ENCODE assay signal across 22 mouse cellular contexts in genomic region chr2:129261151-129261794, GRCm38 (mm10). TPM values are rescaled to one million over a fixed set of nuclear protein-coding genes. Genes with fewer than 3 reads are reported as not detected.
DNase-seq lines count a peak whose midpoint lies in the region; ATAC-seq lines count a peak whose summit lies in the region.
"Had no signal": no experiment of that assay in that cellular context is flagged by ENCODE, and none has a peak within 500 bp of the region (broad histone marks: within the 10 kb centered on the region; RNA-seq: fewer than 3 reads in every experiment).

No protein-coding gene starts in this region.

- no peak overlapping the region for H3K9ac ChIP-seq in heart, embryonic 11.5 days (ENCODE audit: low read depth, low read length)
- H3K9ac ChIP-seq: heart, embryonic 15.5 days; hindbrain, embryonic 14.5 days had no signal

- no peak overlapping the region for H3K4me3 ChIP-seq in heart, embryonic 10.5 days
- no peak overlapping the region for H3K4me3 ChIP-seq in heart, embryonic 11.5 days (ENCODE audit: low read depth, low read length)
- H3K4me3 ChIP-seq: embryonic facial prominence, embryonic 10.5 days; heart, embryonic 15.5 days; hindbrain, embryonic 10.5 days had no signal

- H3K27me3 ChIP-seq in heart, embryonic 10.5 days (ENCODE audit: insufficient read depth, poor library complexity, severe bottlenecking), result peaks cover 8% of the 10 kb centered on the region; the same call in 1 of the 2 replicates
- H3K27me3 ChIP-seq in heart, embryonic 11.5 days (ENCODE audit: control insufficient read depth, insufficient read depth, low read length), result no peaks in the 10 kb centered on the region
- H3K27me3 ChIP-seq: heart, embryonic 15.5 days had no signal

- no peak overlapping the region for H3K27ac ChIP-seq in heart, embryonic 10.5 days
- H3K27ac ChIP-seq in heart, embryonic 11.5 days (ENCODE audit: low read depth, low read length), result no peak overlapping the region
- H3K27ac ChIP-seq: embryonic facial prominence, embryonic 10.5 days; heart, embryonic 15.5 days; hindbrain, embryonic 10.5 days; hindbrain, embryonic 14.5 days had no signal

- no peak overlapping the region for H3K4me2 ChIP-seq in heart, embryonic 11.5 days
- H3K4me2 ChIP-seq: heart, embryonic 15.5 days; hindbrain, embryonic 14.5 days had no signal

- WGBS in heart, embryonic 10.5 days, result 51% methylated on average over 6 of the region's 6 CpGs
- 60% methylated on average over 6 of the region's 6 CpGs for WGBS in heart, embryonic 11.5 days (ENCODE audit: insufficient replicate concordance)

- peak; percentile 61 for DNase-seq in heart, embryonic 10.5 days (ENCODE audit: low spot score)
- peak; percentile 29 to 33 for DNase-seq in monocyte, adult 2 months (ENCODE audit: low read depth in 1 of 2, low spot score in 2 of 2)
- DNase-seq in gastrocnemius, postnatal 10 days, result no peak
- no peak for DNase-seq in lung, postnatal 25 days (ENCODE audit: low spot score)
- DNase-seq: adrenal gland, adult 2 months; adrenal gland, postnatal 25 days; cerebellum, adult 18-20 months; cerebellum, adult 9-11 months; cerebellum, postnatal 36 days; heart, postnatal 14 days had no signal

- peaks cover 2% of the 10 kb centered on the region; the same call in 1 of the 2 replicates for H3K36me3 ChIP-seq in heart, embryonic 10.5 days
- no peaks in the 10 kb centered on the region for H3K36me3 ChIP-seq in heart, embryonic 11.5 days (ENCODE audit: control insufficient read depth, insufficient read depth, low read length)

- H3K9me3 ChIP-seq in heart, embryonic 10.5 days, result no peaks in the 10 kb centered on the region
- H3K9me3 ChIP-seq in heart, embryonic 11.5 days (replicated peaks; ENCODE audit: control insufficient read depth, low read length), result no peaks in the 10 kb centered on the region
- H3K9me3 ChIP-seq: heart, embryonic 15.5 days had no signal

- H3K4me1 ChIP-seq in heart, embryonic 10.5 days, result peaks cover 16% of the 10 kb centered on the region; the same call in 1 of the 2 replicates
- no peaks in the 10 kb centered on the region for H3K4me1 ChIP-seq in heart, embryonic 11.5 days (ENCODE audit: control insufficient read depth, insufficient read depth, low read length)
- H3K4me1 ChIP-seq: heart, embryonic 15.5 days had no signal

- ATAC-seq in heart, embryonic 11.5 days (replicated peaks; ENCODE audit: insufficient number of reproducible peaks, low FRiP score, low TSS enrichment), result no peak
- no peak for ATAC-seq in monocyte, adult 5-6 weeks (replicated peaks; ENCODE audit: insufficient number of reproducible peaks, low FRiP score, low TSS enrichment, poor library complexity, severe bottlenecking)
- ATAC-seq in megakaryocyte, adult 5-6 weeks (ENCODE audit: poor library complexity, severe bottlenecking), result peak; percentile 68
- ATAC-seq: forebrain, embryonic 14.5 days had no signal

RNA-seq across cellular contexts. Expression of gene Ckap2l, which starts 35.7 kb away (rescaled TPM):
- 48.4 and 50.4 TPM in 2 replicates for polyA plus RNA-seq in heart, embryonic 10.5 days (2016; fragmentation: Nextera tagmentation; extraction: Ambion mirVana)
- 59.9 and 67.0 TPM in 2 replicates for polyA plus RNA-seq in heart, embryonic 11.5 days (2014; fragmentation: Nextera tagmentation; extraction: Ambion mirVana)
- total RNA-seq in monocyte, adult 5-6 weeks (2017), result 1.2 to 2.8 TPM (median 2.0 TPM) in 3 replicates
- 87.4 and 94.5 TPM in 2 replicates for total RNA-seq in megakaryocyte, adult 5-6 weeks (2015)
- total RNA-seq in megakaryocyte, adult 5-6 weeks (2017), result 63.0 and 74.2 TPM in 2 replicates
- 1 to 10 TPM; 6.5 to 8.2 TPM for total RNA-seq in gastrocnemius, postnatal 10 days (2021)
- total RNA-seq: gastrocnemius, adult 8-10 months had no signal

RNA-seq across cellular contexts. Expression of gene Il1a, which starts 48.5 kb away (rescaled TPM):
- 0.24 TPM in 1 of 2 replicates, not detected in the other for polyA plus RNA-seq in heart, embryonic 10.5 days (2016; fragmentation: Nextera tagmentation; extraction: Ambion mirVana)
- 0.26 TPM in 1 of 2 replicates, not detected in the other for polyA plus RNA-seq in heart, embryonic 11.5 days (2014; fragmentation: Nextera tagmentation; extraction: Ambion mirVana)
- 1.2 to 1.4 TPM in 2 of 3 replicates, not detected in the other for total RNA-seq in monocyte, adult 5-6 weeks (2017)
- not detected in 2 replicates for total RNA-seq in megakaryocyte, adult 5-6 weeks (2015)
- total RNA-seq in megakaryocyte, adult 5-6 weeks (2017), result 0.15 TPM in 1 of 2 replicates, not detected in the other
- not detected for total RNA-seq in gastrocnemius, postnatal 10 days (2021)
- total RNA-seq: adrenal gland, adult 2 months; adrenal gland, postnatal 25 days; ES-E14; gastrocnemius, adult 8-10 months; gastrocnemius, postnatal 4 days had no signal
- polyA plus RNA-seq: adrenal gland, adult 2 months; embryonic facial prominence, embryonic 10.5 days; embryonic facial prominence, embryonic 14.5 days; hindbrain, embryonic 10.5 days had no signal

Comparison
In these comparisons a context has a peak if more than half of its experiments do, and no peak if none do; other contexts are left out.
1. DNase-seq: peak in heart, embryonic 10.5 days (single experiment) and monocyte, adult 2 months (2 of 2); none in gastrocnemius, postnatal 10 days (single experiment) and lung, postnatal 25 days (single experiment).
2. RNA of gene Ckap2l, which starts 35.7 kb away (total RNA-seq): 63.0 to 94.5 TPM in megakaryocyte, adult 5-6 weeks; 6.5 to 8.2 TPM in gastrocnemius, postnatal 10 days and 1.2 to 2.8 TPM in monocyte, adult 5-6 weeks; every median in the first group is over 4 times any median in the second.